Mouse (Mus musculus): ENCODE results near the gene Rarres1. TPM values are rescaled to one million over a fixed set of nuclear protein-coding genes. Genes with fewer than 3 reads are reported as not detected.
A peak's percentile ranks its signal among the peaks of the same experiment; 100 is the strongest.

Gene Rarres1
- total RNA-seq, 2 experiments from 2014 or later = not detected

DNA sequence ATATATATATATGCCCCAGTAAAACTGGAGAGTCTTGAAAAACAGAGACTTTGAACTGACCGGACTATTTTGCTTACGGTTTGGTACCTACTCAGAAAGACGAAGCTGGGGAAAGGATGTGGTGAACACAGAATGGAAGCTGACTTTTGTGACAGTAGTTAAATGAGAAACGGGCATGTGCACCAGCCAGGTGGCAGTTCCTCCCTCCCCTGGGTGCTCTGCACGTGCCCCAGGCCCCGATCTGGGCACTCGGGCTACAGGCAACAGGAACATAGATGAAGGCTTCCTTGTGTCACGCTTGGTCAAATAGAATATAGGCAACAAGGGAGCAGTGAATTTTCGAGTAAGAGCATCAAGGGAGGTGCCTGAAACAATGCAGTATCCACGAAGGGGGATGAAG lies 19.0 kb downstream of the Rarres1 start:
- ATAC-seq (replicated peaks; ENCODE audit: low FRiP score, poor library complexity, severe bottlenecking) = no peak

DNA sequence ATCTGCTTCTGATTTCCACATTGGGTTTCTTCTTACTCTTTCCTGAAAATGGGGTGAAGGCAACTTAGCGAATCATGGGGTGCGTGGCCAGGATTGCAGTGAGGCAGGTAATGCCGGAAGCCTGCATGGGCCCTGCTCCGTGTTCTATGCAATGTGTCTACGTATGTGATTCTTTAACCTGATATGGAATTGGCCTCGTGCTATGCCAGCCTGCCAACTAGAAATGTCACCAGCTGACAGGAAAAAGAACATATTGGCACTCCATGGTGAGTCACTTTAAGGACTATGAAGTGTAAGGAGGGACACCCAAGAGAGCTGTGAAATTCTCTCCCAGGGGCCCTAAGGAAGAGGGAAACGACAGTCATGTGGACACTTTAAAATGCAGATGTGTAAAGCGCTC lies 22.2 kb downstream of the Rarres1 start:
- no peak for ATAC-seq (replicated peaks; ENCODE audit: low FRiP score, poor library complexity, severe bottlenecking)

DNA sequence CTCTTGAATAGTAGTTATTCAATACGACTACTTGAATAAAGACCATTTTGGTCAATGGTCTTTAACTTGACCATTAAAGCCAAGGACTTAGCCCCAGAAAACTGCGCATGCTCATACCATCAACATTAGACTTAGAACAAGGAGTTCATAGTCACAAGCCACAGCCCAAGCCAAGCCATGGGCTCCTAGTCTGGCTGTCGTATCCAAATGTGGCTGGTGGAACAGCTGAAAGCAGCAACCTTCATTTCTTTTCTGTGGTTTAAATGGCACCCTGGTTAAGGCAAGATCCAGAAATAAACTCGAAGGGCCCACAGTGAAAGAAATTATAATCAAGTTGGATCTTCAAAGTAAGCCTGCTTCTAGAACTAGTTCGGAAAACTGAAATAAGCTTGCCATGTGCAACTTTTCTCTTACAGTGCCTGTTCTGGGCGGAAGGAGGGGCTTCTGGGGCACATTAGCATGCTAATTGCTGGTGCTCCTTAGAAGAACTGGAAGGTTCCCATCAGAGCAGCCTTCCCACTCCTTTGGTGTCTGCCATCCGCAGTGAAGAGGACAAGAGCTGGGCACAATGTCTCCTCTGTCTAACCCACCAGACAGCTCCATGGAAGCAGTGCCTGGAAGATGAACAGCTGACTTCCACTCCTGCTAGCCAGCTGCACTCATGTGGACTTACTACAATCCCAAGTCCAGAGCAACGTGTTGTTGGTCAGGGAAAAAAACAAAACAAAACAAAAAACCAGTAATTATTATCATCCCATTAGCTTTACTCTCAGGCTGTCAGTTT lies 23.0 kb downstream of the Rarres1 start:
- ATAC-seq (replicated peaks; ENCODE audit: low FRiP score, poor library complexity, severe bottlenecking) = no peak

DNA sequence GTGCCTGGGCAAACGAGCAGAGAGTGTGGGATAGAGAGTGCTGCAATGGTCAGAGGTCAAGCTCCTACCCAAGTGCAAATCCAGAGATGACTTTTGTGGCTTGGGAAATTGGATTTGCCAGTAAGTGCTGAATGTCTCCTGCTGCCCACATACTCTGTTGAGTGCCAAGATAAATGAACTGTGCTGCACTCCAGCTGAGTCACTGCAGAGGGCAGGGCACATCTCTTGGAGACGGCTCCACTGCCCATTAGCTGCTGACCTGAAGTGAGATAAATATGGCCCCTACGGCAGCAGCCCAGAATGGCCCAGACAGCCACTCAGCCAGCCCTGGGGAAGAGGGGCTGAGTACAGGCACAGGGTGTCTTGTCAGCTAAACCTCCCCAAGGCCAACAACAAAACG lies 25.2 kb downstream of the Rarres1 start:
- no peak for ATAC-seq (replicated peaks; ENCODE audit: low FRiP score, poor library complexity, severe bottlenecking)

DNA sequence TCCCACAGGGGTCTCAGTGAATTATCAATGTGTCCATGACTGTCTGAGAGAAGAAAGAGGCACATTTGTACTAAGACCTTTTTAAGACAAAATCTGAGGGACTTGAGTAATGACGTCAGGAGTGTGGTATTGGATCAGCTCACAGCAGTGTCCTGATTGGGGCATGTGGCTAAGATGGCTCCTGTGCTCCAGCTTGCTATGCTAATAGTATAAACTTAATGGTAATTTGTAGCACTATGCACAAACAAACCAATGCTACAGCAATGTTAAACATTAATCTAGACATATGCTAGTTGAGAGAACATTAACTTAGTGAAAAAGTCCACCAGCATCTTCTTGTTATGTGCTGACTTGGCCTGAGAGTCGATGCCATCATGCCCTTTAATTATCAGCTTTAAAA lies 30.1 kb downstream of the Rarres1 start:
- ATAC-seq (replicated peaks; ENCODE audit: low FRiP score, poor library complexity, severe bottlenecking) = no peak

DNA sequence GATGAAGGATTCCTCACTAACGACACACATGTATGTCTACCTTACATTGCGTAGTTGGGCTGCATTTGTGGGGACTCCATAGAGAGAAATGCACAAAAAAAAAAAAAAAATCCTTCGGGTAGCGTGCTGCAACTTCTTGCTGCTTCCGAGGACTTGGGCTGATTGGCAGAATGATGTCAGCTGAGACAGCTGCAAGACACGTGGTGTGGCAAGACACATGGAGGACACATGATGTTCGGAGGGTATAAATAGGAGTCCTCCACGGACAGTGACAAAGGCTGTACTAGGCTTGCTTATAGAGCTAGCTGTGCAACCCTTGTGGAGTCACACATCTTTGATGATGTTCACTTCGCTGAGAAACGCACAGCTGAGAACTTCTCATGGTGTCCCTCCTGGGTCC lies 32.9 kb downstream of the Rarres1 start:
- no peak for ATAC-seq (replicated peaks; ENCODE audit: low FRiP score, poor library complexity, severe bottlenecking)

DNA sequence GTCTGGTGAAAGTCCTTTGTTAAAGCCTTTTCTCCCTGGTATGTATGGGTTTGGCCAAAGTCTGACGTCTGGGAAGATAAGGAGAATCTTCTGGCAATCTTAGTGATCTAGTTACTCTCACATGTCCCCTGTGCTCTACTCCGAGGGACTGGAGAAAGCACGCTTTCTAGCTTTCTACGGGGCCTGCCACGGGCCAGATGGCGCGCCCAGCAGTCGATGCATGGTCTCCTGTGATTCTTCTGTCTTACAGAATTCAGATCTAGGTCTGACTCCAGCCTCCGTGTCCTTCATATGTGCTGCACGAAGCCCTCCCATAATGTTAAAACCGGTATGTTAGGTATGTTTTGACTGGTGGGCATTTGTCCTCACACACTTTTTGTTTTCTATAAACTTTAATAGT lies 35.5 kb downstream of the Rarres1 start:
- ATAC-seq (replicated peaks; ENCODE audit: low FRiP score, poor library complexity, severe bottlenecking) = no peak

DNA sequence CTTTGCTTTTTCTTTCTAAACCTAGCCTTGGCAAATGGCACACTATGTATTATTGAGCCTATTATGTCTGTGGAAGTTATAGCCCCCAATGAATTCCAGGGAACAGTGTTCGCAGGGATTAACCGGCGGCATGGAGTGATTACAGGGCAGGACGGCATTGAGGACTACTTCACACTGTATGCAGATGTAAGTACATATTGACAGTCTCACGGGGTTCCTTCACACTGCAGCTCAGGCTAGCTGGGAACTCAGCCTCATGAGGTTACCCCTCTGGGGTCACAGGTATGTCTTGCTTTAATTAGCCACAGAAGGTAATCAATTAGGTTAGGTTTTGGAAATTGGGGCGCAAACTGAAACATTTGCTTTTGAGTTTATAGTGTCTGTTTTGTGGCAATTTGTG lies 41.9 kb downstream of the Rarres1 start:
- ATAC-seq (replicated peaks; ENCODE audit: low FRiP score, poor library complexity, severe bottlenecking) = no peak

DNA sequence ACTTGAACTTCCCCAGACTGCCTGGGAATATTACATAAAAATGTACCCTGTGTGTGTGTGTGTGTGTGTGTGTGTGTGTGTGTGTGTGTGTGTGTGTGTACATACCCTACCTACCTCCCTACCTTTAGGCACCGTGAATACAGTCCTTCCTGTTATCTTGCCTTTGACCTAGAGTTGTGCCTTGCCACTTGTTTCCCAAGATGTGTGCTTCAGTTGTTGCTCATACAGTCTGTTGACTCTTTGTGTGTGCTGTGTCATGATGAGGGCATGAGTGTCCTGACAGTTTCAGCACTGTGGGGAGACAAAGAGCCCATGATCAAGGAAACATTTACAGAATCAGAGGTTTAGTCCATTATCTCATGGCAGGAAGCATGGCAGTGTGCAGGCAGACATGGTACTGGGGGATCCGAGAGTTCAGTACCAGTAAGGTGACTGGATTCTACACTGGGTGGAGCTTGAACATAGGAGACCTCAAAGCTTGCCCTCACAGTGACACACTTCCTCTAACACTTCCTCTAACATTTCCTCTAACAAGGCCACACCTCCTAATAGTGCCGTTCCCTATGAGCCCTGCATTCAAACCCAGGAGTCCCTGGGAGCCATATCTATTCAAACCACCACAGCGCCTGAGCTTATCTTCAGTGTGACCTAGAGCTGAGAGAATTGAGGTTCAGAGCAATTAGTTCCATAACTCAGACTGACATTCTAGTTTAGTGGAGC lies 43.8 kb downstream of the Rarres1 start:
- ATAC-seq (replicated peaks; ENCODE audit: low FRiP score, poor library complexity, severe bottlenecking) = peak; percentile 72

DNA sequence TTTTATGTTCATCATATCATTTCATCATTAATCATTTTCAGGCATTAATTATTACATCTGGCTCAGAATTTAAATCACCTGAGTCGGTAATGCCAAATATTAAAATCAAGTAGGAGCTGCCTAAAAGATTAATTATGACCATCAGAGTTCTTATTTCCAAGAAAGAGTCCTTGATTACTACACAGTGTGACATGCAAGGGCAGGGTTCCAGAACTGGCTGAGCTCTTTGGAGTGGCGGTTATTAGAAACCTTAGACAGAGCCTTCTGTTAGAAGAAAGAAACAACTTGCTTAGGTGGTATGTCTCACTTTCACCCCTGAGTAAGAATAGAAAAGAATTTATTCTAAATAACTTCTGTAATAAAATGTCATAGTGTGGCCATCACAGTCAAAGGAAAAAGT lies 48.0 kb downstream of the Rarres1 start:
- ATAC-seq (replicated peaks; ENCODE audit: low FRiP score, poor library complexity, severe bottlenecking) = no peak

DNA sequence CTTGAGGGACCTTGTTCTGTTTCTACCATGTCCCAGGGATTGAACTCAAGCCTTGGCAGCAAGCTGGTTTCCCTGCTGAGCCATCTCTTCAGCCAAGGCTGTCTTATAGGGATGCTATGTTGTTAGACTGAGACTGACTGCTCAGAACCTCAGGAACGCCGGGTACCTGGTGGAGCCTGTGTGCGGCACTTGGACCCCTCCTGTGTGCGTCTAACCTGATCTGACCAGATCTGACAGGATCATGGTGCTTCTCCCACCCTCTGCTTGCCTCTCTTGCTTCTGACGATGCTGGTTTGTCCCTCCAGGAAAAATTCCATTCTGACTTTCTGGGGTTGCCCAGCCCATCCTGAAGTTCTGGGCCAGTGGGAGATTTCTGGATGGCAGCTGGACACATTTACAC lies 48.7 kb downstream of the Rarres1 start:
- no peak for ATAC-seq (replicated peaks; ENCODE audit: low FRiP score, poor library complexity, severe bottlenecking)

DNA sequence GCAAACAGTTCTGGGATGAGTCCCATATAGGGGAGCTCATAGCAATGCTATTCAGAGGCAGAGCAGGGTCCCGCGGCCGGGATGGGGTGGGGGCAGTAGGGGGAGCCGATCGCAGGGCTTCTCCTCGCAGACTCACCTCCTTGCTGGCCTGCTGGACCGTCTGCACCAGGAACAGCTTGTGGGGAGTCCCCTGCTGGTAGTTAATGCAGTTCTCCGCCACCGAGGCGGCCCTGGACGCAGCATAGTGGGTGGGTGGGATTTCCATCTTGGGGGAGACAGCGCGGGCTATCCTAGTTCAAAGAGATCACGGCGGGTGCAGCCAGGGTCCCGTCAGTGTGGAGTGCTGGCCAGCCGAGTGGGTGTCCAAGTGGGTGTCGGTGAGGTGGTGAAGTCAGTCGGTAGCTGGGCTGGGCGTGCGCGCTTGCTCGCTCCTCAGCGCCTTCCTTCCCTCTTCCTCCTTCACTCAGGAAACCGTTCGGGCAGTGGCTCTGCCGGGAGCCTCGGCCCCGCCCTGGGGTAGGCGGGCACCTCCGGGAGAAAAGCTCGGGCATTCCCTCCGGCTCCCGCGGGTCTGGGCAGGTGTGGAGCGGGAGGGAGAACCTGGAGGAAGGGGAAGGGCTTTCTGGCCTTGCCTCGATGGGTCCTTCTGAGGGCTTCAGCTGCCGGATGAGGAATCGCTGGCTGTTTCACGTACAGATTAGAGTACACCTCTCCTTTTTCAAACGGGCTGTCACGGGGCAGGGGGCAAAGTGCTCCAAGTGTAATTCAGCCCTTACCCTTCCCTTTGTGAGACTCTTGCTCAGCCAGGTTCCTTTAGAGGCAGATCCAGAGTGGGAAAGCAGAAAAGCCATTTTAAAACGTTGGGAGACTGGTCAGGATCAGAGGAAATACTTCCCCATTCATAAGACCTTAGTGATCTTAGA lies 51.6 kb downstream of the Rarres1 start, which contains the start of gene Lxn:
Lxn (minus strand) TSS at position 477 of the 923 bp plus-strand sequence.
- peak; percentile 84 for ATAC-seq (replicated peaks; ENCODE audit: low FRiP score, poor library complexity, severe bottlenecking)

DNA sequence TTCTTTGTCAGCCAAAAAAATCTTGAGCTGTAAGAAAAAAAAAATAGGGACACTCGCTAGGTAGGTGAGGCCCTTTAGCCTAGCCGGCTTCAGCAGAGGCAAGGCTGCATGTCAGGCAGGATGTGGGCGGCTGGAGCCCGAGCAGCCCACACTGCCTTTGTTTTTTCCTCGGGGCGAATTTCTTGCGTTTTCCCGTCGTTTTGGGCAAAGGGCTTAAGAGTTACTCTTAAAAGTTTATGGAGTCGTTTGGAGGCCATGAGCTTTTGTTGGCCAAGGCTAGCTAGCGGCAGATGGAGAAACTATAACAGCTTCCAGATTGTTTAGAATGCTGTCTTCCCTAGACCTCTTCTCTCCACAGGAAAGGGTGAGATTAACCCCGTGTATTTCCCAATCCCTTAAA lies 52.3 kb downstream of the Rarres1 start:
- no peak for ATAC-seq (replicated peaks; ENCODE audit: low FRiP score, poor library complexity, severe bottlenecking)

DNA sequence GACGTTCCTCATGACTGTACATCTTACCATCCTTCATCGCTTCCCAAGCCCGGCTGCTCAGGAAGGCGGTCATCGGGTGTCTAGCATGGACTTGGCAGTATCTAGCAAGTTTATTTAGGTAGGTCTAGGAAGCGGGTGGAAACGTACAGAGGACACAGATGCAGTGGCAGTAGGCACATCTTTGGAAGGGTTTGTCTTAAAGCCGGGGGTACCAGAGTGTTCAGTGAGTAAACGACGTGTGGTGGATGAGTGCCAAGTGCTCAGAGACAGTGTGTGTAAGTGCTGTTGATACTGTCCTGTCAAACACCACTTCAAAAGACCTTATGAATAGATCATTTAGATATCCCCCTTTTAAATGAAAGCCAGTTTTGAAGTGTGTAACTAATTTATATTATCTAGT lies 52.7 kb downstream of the Rarres1 start:
- no peak for ATAC-seq (replicated peaks; ENCODE audit: low FRiP score, poor library complexity, severe bottlenecking)

DNA sequence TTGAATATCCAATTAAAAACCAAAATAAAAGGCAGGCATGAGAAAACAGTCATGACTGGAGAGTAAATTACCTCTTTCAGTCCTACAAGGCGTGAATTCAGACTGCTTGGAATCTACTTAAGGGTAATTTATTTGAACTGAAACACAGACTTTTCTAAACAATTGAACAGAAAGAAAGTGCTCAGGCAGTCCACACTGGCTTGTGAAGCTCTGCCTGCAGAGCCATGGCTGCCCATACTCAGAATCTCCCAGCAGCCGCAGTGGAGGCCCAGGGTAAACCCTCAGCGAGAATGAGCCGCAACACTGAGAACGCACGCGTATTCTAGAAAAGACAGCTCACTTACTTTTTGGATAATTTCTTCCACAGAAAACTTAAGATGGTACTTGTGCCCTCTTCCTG lies 53.3 kb downstream of the Rarres1 start:
- ATAC-seq (replicated peaks; ENCODE audit: low FRiP score, poor library complexity, severe bottlenecking) = no peak

DNA sequence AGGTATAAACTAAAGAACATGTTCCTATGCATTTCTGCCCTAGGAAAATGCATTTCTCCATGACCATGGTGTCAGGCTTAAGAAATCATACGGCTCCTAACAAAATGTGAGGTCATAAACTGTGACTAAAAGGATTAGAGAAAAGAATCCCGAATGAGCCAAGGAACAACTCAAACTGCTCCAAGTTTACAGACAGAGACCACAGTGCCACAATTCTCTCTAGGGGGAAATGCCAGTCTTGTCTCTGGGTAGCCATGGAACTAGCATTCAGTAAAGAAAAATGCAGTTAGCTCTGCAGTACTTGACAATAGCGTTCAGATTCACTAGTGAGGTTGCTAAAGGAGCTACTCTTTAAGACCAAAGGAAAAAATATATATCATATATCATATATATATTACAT lies 55.4 kb downstream of the Rarres1 start:
- ATAC-seq (replicated peaks; ENCODE audit: low FRiP score, poor library complexity, severe bottlenecking) = no peak

DNA sequence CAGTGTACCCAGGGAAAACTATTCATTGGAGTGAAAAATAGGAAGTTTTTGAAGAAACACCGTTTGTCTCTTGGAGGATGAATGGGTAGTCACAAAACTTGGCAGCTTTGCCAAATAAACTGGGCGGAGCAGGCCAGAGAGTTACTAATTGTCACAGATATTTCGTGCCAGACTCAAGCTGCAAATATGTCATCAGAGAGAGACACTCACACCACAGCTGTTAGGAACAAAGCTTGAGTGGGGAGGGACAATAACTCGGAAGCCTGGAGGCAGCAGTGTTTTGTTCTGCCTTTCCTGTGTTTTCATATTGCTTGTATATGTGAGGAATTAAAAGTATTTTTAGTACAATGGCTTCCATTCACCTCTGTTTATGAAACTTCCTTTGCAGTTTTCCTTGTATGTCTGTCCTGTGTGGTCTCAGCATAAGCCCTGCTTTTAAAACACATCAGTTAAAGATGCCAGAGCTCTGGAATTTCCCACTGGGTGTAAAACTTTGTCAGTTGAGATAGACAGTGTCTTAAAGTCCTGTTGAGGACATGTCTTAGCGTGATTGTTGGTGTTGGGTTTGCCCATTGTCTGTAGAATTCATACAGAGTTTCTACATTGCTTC lies 64.6 kb downstream of the Rarres1 start:
- no peak for ATAC-seq (replicated peaks; ENCODE audit: low FRiP score, poor library complexity, severe bottlenecking)

DNA sequence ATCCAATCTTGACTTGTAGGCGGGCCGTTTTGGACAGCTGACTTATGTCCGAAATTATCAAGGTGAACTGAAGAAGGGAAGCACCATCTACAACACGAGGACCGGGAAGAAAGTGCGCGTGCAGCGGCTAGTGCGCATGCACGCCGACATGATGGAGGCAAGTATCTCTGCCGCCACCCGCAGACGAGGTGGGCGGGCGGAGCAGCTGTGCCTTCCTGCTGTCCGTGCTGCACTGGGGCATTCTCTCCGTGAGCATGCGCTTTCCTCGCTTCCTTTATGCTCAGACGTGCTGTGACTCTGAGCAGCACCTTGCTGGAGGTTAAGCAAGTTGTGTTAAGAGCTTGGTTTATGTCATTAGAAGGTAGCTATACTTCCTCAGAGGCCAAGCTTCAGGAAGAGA lies 65.7 kb downstream of the Rarres1 start:
- ATAC-seq (replicated peaks; ENCODE audit: low FRiP score, poor library complexity, severe bottlenecking) = no peak

DNA sequence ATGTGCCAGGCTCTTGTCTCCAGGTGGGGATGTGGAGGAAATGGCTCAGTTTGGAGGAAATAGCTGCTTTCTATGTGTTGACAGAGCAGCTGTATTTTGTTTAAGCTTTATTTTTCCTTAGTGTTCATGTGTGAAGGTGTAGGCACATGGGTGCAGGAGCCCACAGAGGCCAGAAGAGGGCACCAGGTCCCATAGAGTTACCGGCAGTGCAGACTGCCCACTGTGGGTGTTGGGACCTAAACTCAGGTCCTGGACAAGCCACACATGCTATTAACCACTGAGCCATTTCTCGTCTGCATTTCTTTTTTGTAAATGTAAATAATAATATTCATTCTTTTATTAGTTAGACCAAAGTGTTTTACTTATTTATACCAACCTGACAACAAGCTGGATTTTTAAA lies 68.2 kb downstream of the Rarres1 start:
- no peak for ATAC-seq (replicated peaks; ENCODE audit: low FRiP score, poor library complexity, severe bottlenecking)

DNA sequence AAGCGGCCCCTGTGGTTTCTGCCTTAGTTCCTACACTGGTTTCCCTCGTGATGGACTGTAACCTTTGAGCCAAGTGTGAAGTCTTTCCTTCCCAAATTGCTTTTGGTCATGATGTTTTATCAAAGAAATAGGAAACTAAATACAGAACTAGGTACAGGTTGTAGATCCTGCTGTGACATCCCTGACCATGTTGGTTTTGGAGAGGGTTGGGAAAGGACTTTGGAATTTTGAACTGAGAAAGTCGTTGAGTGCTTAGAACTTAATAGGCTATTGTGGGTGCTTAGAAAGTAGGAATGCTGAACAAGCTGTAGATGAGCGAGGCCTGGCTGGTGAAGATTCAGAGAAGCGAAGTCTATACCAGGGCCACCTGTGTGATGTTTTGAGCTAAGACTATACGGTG lies 81.3 kb downstream of the Rarres1 start:
- no peak for ATAC-seq (replicated peaks; ENCODE audit: low FRiP score, poor library complexity, severe bottlenecking)
